In the genomic region with DNA sequence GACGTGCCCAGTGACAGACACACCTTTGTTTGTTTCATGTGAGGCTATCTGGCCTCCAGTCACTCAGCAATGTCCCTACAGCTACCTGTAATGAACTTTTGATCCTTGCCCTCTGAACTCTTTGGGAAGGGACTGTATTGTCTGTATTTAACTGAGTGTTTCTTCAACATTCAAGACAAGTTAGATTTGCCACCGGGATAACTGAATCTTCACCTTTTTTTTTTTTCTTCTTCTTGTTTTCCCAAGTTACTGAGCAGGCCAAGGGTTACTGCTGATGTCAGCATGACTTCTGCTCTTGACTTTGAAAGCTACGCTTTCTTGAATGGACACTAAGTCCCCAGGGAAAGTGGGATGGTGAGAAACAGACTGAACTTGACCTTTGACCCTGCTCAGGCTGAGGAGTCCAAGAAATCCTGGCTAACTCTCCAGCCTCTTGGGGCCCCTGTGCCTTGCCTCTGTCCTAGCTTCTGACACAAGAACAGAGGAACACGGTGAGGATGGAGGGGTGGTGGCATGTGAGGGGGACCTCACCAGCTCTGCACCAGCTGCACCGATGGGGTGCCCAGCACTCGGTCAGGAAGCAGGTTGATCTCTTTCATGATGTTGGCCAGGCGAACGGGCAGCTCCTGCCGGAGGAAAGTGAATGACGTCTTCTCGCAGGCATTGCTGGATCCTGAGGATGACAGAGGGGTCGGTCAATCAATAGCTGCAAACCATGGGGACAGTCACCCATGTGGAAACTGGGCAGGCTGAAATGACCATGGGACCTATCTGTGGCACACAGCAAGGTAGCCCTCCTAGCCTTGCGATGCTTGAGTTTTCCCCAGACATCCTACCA, we compare ENCODE assay signal across 14 mouse cellular contexts. TPM values are rescaled to one million over a fixed set of nuclear protein-coding genes. Genes with fewer than 3 reads are reported as not detected.
DNase-seq lines count a peak whose midpoint lies in the region; ATAC-seq and TF ChIP-seq lines count a peak whose summit lies in the region.
"Had no signal": no experiment of that assay in that cellular context is flagged by ENCODE, and none has a peak within 500 bp of the region (broad histone marks: within the 10 kb centered on the region; RNA-seq: fewer than 3 reads in every experiment).

No protein-coding gene starts in this region.

- no peak overlapping the region for H3K4me2 ChIP-seq in forebrain, embryonic 13.5 days

- WGBS in large intestine, adult 2 months: 71% methylated on average over 13 of the region's 13 CpGs
- WGBS in forebrain, embryonic 13.5 days: 84% methylated on average over 13 of the region's 13 CpGs

- ATAC-seq in forebrain, embryonic 13.5 days: no peak
- ATAC-seq: forebrain, embryonic 14.5 days had no signal

- peak; percentile 49 for DNase-seq in adrenal gland, postnatal 14 days
- no peak for DNase-seq in adrenal gland, adult 18-20 months (ENCODE audit: low spot score in 2 of 2)
- no peak for DNase-seq in left cerebral cortex, adult 2 months (ENCODE audit: extremely low spot score in 1 of 2, low spot score in 2 of 2)
- no peak for DNase-seq in left cerebral cortex, postnatal 14 days (ENCODE audit: low spot score in 2 of 2)
- DNase-seq in cerebellum, postnatal 14 days: peak; percentile 45 to 46
- DNase-seq in large intestine, adult 2 months (ENCODE audit: low read depth, low spot score): peak; percentile 68
- DNase-seq in spleen, adult 12 weeks (ENCODE audit: low spot score): no peak
- DNase-seq: midbrain, embryonic 14.5 days; right cerebral cortex, postnatal 14 days; thymus, adult 2 months had no signal

- no peak overlapping the region for H3K4me3 ChIP-seq in left cerebral cortex, adult 2 months
- no peak overlapping the region for H3K4me3 ChIP-seq in forebrain, embryonic 13.5 days

- peaks cover 21% of the 10 kb centered on the region for H3K4me1 ChIP-seq in forebrain, embryonic 13.5 days

- H3K36me3 ChIP-seq in forebrain, embryonic 13.5 days (ENCODE audit: poor library complexity, severe bottlenecking): 0 out of 2 replicates have a peak, but pooled peaks cover 13% of the 10 kb centered on the region
- H3K36me3 ChIP-seq: hindbrain, embryonic 15.5 days; liver, embryonic 15.5 days had no signal

- H3K27me3 ChIP-seq in forebrain, embryonic 13.5 days: no peaks in the 10 kb centered on the region
- H3K27me3 ChIP-seq: hindbrain, embryonic 15.5 days; liver, embryonic 15.5 days had no signal

- H3K9ac ChIP-seq in forebrain, embryonic 13.5 days: no peak overlapping the region
- H3K9ac ChIP-seq: liver, embryonic 15.5 days had no signal

- TF ChIP-seq CTCF in left cerebral cortex, adult 2 months (IDR thresholded peaks at IDR 0.05): no peak

- intact Hi-C loops in left cerebral cortex, adult 2 months (cut with DNase I): no loop called here
- intact Hi-C loops in left cerebral cortex, postnatal 14 days (cut with DNase I): no loop called here

- no peaks in the 10 kb centered on the region for H3K9me3 ChIP-seq in forebrain, embryonic 13.5 days (replicated peaks)
- H3K9me3 ChIP-seq: hindbrain, embryonic 15.5 days; liver, embryonic 15.5 days had no signal

- H3K27ac ChIP-seq in left cerebral cortex, adult 2 months: peak overlapping the region; percentile 28; the same call in 1 of the 2 replicates
- H3K27ac ChIP-seq in forebrain, embryonic 13.5 days: no peak overlapping the region
- H3K27ac ChIP-seq: hindbrain, embryonic 15.5 days had no signal

RNA-seq across cellular contexts. Expression of a gene that starts 2.1 kb away (rescaled TPM):
- 147 and 156 TPM in 2 replicates for total RNA-seq in adrenal gland, postnatal 14 days (2021)
- 100 to 1,000 TPM in 1 of 2 experiments, 10 to 100 TPM in 1; 84.1 to 111 TPM for total RNA-seq in adrenal gland, adult 18-20 months (2021)
- 100 to 1,000 TPM; 109 to 112 TPM for total RNA-seq in left cerebral cortex, adult 2 months (2021)
- 10 to 100 TPM; 69.2 to 75.4 TPM for total RNA-seq in left cerebral cortex, postnatal 14 days (2021)
- 47.3 and 81.2 TPM in 2 replicates for polyA plus RNA-seq in large intestine, adult 2 months (2012; rRNA removed)
- polyA plus RNA-seq in forebrain, embryonic 13.5 days (2015; fragmentation: Nextera tagmentation; extraction: Ambion mirVana): 19.7 and 20.2 TPM in 2 replicates

RNA-seq across cellular contexts. Expression of a gene that starts 29.4 kb away (rescaled TPM):
- 5.4 and 7.3 TPM in 2 replicates for total RNA-seq in adrenal gland, postnatal 14 days (2021)
- 1 to 10 TPM; 3.7 TPM for total RNA-seq in adrenal gland, adult 18-20 months (2021)
- total RNA-seq in left cerebral cortex, adult 2 months (2021): 10 to 100 TPM; 25.1 to 30.1 TPM
- 10 to 100 TPM; 48.5 to 52.2 TPM for total RNA-seq in left cerebral cortex, postnatal 14 days (2021)
- 2.2 and 2.4 TPM in 2 replicates for polyA plus RNA-seq in large intestine, adult 2 months (2012; rRNA removed)
- 89.2 and 95.0 TPM in 2 replicates for polyA plus RNA-seq in forebrain, embryonic 13.5 days (2015; fragmentation: Nextera tagmentation; extraction: Ambion mirVana)

RNA-seq across cellular contexts. Expression of a gene that starts 37.6 kb away (rescaled TPM):
- 33.9 and 36.1 TPM in 2 replicates for total RNA-seq in adrenal gland, postnatal 14 days (2021)
- 10 to 100 TPM; 33.9 to 44.6 TPM for total RNA-seq in adrenal gland, adult 18-20 months (2021)
- 10 to 100 TPM; 17.4 to 17.8 TPM for total RNA-seq in left cerebral cortex, adult 2 months (2021)
- total RNA-seq in left cerebral cortex, postnatal 14 days (2021): 10 to 100 TPM; 12.2 to 15.5 TPM
- 59.9 and 103 TPM in 2 replicates for polyA plus RNA-seq in large intestine, adult 2 months (2012; rRNA removed)
- polyA plus RNA-seq in forebrain, embryonic 13.5 days (2015; fragmentation: Nextera tagmentation; extraction: Ambion mirVana): 2.4 and 3.9 TPM in 2 replicates

RNA-seq across cellular contexts. Expression of a gene that starts 48.2 kb away (rescaled TPM):
- 101 and 109 TPM in 2 replicates for total RNA-seq in adrenal gland, postnatal 14 days (2021)
- total RNA-seq in adrenal gland, adult 18-20 months (2021): 100 to 1,000 TPM; 107 to 115 TPM
- 100 to 1,000 TPM; 709 to 735 TPM for total RNA-seq in left cerebral cortex, adult 2 months (2021)
- 100 to 1,000 TPM; 505 to 506 TPM for total RNA-seq in left cerebral cortex, postnatal 14 days (2021)
- 18.9 and 20.0 TPM in 2 replicates for polyA plus RNA-seq in large intestine, adult 2 months (2012; rRNA removed)
- polyA plus RNA-seq in forebrain, embryonic 13.5 days (2015; fragmentation: Nextera tagmentation; extraction: Ambion mirVana): 15.8 and 16.3 TPM in 2 replicates

Comparison
In these comparisons a context has a peak if more than half of its experiments do, and no peak if none do; other contexts are left out.
1. DNase-seq: peak in adrenal gland, postnatal 14 days (single experiment), cerebellum, postnatal 14 days (2 of 2) and large intestine, adult 2 months (single experiment); none in adrenal gland, adult 18-20 months (0 of 2), left cerebral cortex, adult 2 months (0 of 2), left cerebral cortex, postnatal 14 days (0 of 2) and spleen, adult 12 weeks (single experiment).